Mouse (Mus musculus) liver, adult 2 months (tissue): Measurements from ENCODE around the gene Pla2g6.

Experiments
- CTCF ChIP-seq: fragments of 200-500 bp; IDR thresholded peaks from 2 replicates; pipeline ENCODE4 v1.5.1; 2011; ENCODE audit warnings: low read depth, low read length, control low read depth
- POLR2A ChIP-seq: fragments of 200-500 bp; IDR thresholded peaks from 2 replicates; pipeline ENCODE4 v1.6.1; 2011; ENCODE audit warnings: low read length, control low read depth; ENCODE audit not compliant: insufficient read depth; ENCODE audit errors: extremely low read depth

GRCm38 (mm10) chr15:79325742-79326141, 2.4 kb downstream of the Pla2g6 start:
- TF ChIP-seq POLR2A (no peak), CTCF (no peak)
